Mouse (Mus musculus) heart, embryonic 16.5 days (tissue): ENCODE results near the gene Acr. TPM values are rescaled to one million over a fixed set of nuclear protein-coding genes. Genes with fewer than 3 reads are reported as not detected.

Experiments used
- ATAC-seq: fragments of 200-750 bp; cut with Nextera tagmentation; replicated peaks from 2 replicates; pipeline ENCODE4 v1.8.0; 2017; ENCODE audit warnings: moderate number of reproducible peaks; ENCODE audit not compliant: insufficient read depth, low FRiP score; ENCODE audit errors: extremely low read depth
- H3K27ac ChIP-seq: fragments of 300-500 bp; sonication (generic); 2 replicates; pipeline ENCODE4 v1.5.1; 2014; ENCODE audit warnings: mild to moderate bottlenecking, low read length, control low read depth, moderate library complexity
- H3K27me3 ChIP-seq: fragments of 300-500 bp; sonication (generic); 2 replicates; pipeline ENCODE4 v1.6.1; 2014; ENCODE audit warnings: low read length, mixed read lengths; ENCODE audit not compliant: control insufficient read depth, insufficient read depth
- H3K36me3 ChIP-seq: fragments of 300-500 bp; sonication (generic); 2 replicates; pipeline ENCODE4 v1.6.1; 2014; ENCODE audit not compliant: control insufficient read depth, insufficient read depth
- H3K4me1 ChIP-seq: fragments of 300-500 bp; sonication (generic); 2 replicates; pipeline ENCODE4 v1.6.1; 2014; ENCODE audit warnings: low read length, mixed read lengths; ENCODE audit not compliant: control insufficient read depth, insufficient read depth
- H3K4me2 ChIP-seq: fragments of 300-500 bp; sonication (generic); 2 replicates; pipeline ENCODE4 v1.6.1; 2014; ENCODE audit warnings: low read depth, mild to moderate bottlenecking, control low read depth, low read length
- H3K4me3 ChIP-seq: fragments of 300-500 bp; sonication (generic); 2 replicates; pipeline ENCODE4 v1.5.1; 2014; ENCODE audit warnings: mild to moderate bottlenecking, control low read depth, low read length
- H3K9ac ChIP-seq: fragments of 300-500 bp; sonication (generic); 2 replicates; pipeline ENCODE4 v1.6.1; 2014; ENCODE audit warnings: low read length, control low read depth
- H3K9me3 ChIP-seq: fragments of 300-500 bp; sonication (generic); replicated peaks from 2 replicates; pipeline ENCODE4 v1.6.1; 2016; ENCODE audit warnings: low read length; ENCODE audit not compliant: control insufficient read depth
- WGBS: fragments of 180-500 bp; shearing (Covaris S2); extraction: QIAGEN DNeasy Blood & Tissue Kit; methylation state at CpG from one replicate; pipeline ENCODE4 v1.1.7; 2014; 5-methylcytosine and 5-hydroxymethylcytosine counted together
- polyA plus RNA-seq: library from polyadenylated mRNA; unstranded; fragments of >200 nt; fragmentation: Nextera tagmentation; extraction: Ambion mirVana; gene quantifications from 2 replicates; pipeline ENCODE4 v1.2.1, GENCODE M21; 2015

Gene Acr
- polyA plus RNA-seq, 1 experiment from 2014 or later = 0.22 TPM

DNA sequence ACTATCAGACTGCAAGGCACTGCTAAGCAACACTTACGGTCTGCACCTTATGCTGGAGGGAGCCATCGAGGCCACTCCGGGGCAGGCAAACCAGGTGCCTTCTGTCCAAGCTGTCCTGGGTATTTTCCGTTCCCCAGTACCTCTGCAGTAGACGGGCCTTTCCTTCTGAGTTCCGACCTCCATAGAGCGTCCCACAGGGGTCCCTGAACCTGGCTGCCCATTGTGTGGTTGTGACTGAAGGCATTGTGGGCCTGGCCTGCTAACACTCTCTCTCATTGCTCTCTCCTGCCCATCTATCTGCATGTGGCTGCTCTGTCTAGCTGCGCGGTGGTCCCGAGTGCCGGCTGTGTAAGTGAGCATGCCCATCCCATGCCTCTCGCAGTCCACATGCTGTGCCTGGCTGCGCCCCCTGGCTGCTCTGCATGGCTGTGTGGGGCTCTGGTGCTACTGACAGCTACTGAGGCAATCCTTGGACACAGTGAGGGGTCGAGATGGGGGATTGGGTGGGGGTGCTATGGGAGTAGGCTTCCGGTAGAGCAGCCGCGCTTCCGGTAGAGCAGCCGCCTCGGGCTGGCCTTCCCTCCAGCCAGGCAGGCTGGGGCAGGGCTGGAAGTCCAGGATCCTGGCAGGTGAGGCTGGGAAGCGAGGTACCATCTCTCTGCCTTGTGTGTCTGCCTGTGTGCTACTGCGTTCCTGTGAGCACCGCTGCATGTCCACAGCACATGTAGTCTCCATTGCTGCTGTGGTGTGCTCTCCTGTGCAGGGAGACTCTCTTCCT lies 11.5 kb upstream of the Acr start:
- H3K27me3 ChIP-seq = peaks cover 30% of the 10 kb centered on the region
- no peak overlapping the region for H3K27ac ChIP-seq
- peak overlapping the region; percentile 49 for H3K4me2 ChIP-seq
- H3K9ac ChIP-seq = peak overlapping the region; percentile 30; the same call in 1 of the 2 replicates
- WGBS = 28% methylated on average over 23 of the region's 23 CpGs
- 0 out of 2 replicates have a peak, but pooled peaks have one; percentile 19 for ATAC-seq
- no peaks in the 10 kb centered on the region for H3K36me3 ChIP-seq
- H3K9me3 ChIP-seq = no peaks in the 10 kb centered on the region
- H3K4me1 ChIP-seq = peaks cover 13% of the 10 kb centered on the region
- peak overlapping the region; percentile 1 for H3K4me3 ChIP-seq

DNA sequence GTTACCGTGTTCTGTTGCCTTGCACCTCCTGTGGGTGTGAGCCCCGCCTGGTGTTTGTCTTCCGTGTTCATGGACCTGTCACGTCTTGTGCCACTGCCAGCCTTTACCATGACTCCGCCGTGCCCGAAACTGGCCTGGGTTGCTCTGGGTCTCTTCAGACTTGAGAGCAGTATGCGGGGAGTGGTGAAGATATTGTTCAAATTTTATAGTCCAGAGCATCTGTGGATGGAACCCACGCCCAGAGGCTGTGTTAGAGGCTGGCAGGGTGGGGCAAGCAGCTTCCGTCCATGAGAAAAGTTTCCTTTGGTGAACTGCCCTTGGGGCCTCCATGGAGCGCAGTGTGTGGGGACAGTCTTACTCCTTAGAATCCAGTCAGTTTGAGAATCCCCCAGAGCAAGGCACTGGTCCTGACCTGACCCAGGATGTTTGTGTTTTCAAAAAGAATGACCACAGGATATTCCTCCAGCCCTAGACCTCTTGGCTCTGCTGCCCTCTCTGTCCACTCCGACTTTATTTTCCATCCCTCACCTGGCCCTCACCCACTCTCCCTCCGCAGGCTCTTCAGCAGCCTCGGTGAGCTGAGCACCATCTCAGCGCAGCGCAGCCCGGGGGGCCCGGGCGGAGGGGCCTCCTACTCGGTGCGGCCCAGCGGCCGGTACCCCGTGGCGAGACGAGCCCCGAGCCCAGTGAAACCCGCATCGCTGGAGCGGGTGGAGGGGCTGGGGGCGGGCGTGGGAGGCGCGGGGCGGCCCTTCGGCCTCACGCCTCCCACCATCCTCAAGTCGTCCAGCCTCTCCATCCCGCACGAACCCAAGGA lies 10.7 kb upstream of the Acr start:
- Histone ChIP-seq H3K4me3 (peak overlapping the region; percentile 35), H3K4me2 (peak overlapping the region; percentile 54), H3K27ac (no peak overlapping the region), H3K36me3 (no peaks in the 10 kb centered on the region), H3K27me3 (peaks cover 30% of the 10 kb centered on the region), H3K4me1 (peaks cover 13% of the 10 kb centered on the region), H3K9me3 (no peaks in the 10 kb centered on the region), H3K9ac (no peak overlapping the region)
- ATAC-seq = no peak
- WGBS = 23% methylated on average over 40 of the region's 40 CpGs

DNA sequence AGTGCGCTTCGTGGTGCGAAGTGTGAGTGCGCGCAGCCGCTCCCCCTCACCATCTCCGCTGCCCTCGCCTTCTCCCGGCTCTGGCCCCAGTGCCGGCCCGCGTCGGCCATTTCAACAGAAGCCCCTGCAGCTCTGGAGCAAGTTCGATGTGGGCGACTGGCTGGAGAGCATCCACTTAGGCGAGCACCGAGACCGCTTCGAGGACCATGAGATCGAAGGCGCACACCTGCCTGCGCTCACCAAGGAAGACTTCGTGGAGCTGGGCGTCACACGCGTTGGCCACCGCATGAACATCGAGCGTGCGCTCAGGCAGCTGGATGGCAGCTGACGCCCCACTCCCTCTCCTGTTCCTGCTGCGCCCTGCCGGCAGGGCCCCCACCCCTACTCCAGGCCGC lies 10.1 kb upstream of the Acr start:
- H3K4me2 ChIP-seq = peak overlapping the region; percentile 54
- no peak overlapping the region for H3K9ac ChIP-seq
- H3K36me3 ChIP-seq = no peaks in the 10 kb centered on the region
- WGBS = 20% methylated on average over 34 of the region's 34 CpGs
- peak overlapping the region; percentile 35 for H3K4me3 ChIP-seq
- peaks cover 13% of the 10 kb centered on the region for H3K4me1 ChIP-seq
- no peak for ATAC-seq
- no peak overlapping the region for H3K27ac ChIP-seq
- H3K27me3 ChIP-seq = peaks cover 30% of the 10 kb centered on the region
- no peaks in the 10 kb centered on the region for H3K9me3 ChIP-seq

DNA sequence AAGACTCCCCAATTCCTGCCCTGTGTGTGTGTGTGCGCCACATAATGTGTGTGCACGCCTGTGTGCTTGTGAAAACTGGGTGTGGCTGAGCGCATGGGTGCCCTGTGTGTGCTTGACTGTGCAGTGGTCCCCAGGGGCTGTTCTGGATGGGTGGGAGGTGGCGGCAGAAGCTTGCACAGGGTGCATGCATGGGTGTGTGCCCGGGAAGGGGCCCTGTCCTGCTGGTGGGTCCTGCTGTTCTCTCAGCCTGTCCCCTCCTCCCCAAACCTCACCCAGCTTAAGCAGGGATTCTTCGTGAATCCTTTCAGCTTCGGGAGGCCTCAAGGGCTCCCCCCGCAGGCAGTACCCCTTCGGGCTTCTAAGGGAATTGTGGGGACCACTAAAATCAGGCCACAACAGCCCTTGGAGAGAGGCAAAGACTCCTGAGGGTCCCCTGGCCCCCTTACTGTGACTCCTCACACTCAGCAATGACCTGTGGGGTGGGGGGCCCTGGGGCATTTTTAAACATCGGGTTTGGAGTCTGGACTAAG lies 8.9 kb upstream of the Acr start:
- no peak for ATAC-seq
- Histone ChIP-seq H3K27me3 (peaks cover 30% of the 10 kb centered on the region), H3K4me3 (no peak overlapping the region), H3K36me3 (no peaks in the 10 kb centered on the region), H3K9me3 (no peaks in the 10 kb centered on the region), H3K4me2 (no peak overlapping the region), H3K27ac (no peak overlapping the region), H3K4me1 (peaks cover 13% of the 10 kb centered on the region), H3K9ac (no peak overlapping the region)
- 47% methylated on average over 10 of the region's 10 CpGs for WGBS

DNA sequence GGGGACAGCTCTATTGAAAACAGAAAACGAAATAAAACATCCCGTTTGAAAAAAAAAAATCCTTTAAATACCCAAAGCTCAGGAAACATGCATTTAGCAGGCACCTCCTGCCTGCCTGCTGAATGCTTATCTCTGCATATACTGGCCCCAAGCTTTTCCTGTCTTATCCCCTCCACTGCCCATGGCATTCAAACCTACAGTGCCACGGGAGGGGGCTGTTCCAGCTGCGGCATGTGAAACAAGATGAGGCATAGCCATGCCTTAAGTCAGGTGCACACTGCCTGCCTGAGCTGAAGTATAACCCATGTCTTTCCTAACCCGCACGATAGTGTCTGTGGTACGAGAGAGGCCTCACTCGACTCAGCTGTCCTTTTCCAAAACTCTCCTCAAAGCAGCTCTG lies 4.0 kb downstream of the Acr start:
- Histone ChIP-seq H3K9ac (no peak overlapping the region), H3K4me3 (no peak overlapping the region), H3K4me1 (no peaks in the 10 kb centered on the region), H3K36me3 (no peaks in the 10 kb centered on the region), H3K27ac (no peak overlapping the region), H3K9me3 (no peaks in the 10 kb centered on the region), H3K27me3 (no peaks in the 10 kb centered on the region), H3K4me2 (no peak overlapping the region)
- no peak for ATAC-seq
- 62% methylated on average over 8 of the region's 8 CpGs for WGBS

DNA sequence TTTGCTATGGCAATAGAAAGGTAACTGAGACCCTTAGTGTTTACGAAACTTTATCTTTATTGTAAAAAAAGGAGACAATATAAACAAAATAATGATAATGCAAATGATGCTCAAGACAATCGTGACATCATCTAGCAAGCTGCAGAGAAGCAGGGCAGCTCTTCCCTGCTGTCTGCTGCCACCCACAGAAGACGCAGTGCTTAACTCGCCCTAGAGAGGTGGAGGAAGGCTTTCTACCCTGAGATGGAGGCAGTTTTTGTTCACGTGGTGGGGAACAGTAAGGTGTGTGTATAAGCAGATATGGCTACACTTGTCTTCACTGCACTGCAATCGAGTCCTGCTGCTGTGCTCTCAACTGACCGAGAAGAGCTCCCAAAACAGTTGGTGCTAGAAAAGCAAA lies 14.4 kb downstream of the Acr start:
- 82% methylated on average over 7 of the region's 7 CpGs for WGBS
- no peaks in the 10 kb centered on the region for H3K27me3 ChIP-seq
- no peak overlapping the region for H3K9ac ChIP-seq
- no peaks in the 10 kb centered on the region for H3K4me1 ChIP-seq
- H3K36me3 ChIP-seq = 0 out of 2 replicates have a peak, but pooled peaks cover 3% of the 10 kb centered on the region
- H3K4me3 ChIP-seq = no peak overlapping the region
- no peaks in the 10 kb centered on the region for H3K9me3 ChIP-seq
- no peak for ATAC-seq
- no peak overlapping the region for H3K27ac ChIP-seq
- no peak overlapping the region for H3K4me2 ChIP-seq

DNA sequence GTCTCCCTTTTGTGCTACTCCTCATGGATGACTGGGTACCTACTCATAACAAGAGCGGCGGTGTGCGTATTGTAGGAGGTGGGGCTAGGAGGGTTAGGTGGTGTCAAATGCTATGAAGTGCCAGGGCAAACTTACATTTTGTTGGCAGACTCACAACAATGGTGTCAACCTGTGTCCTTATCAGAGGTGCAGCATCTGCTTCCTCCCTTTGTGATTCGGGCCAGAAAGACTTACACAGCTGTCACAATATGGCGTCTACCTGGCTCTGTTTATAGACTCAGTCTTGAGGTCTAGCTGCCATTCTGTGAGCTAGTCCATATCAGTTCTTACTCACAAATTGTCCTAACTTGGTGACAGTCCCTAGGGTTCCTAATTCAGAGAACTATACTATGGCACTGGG lies 17.0 kb downstream of the Acr start:
- Histone ChIP-seq H3K9ac (no peak overlapping the region), H3K4me3 (no peak overlapping the region), H3K36me3 (0 out of 2 replicates have a peak, but pooled peaks cover 3% of the 10 kb centered on the region), H3K4me2 (no peak overlapping the region), H3K4me1 (no peaks in the 10 kb centered on the region), H3K27me3 (no peaks in the 10 kb centered on the region), H3K9me3 (no peaks in the 10 kb centered on the region), H3K27ac (no peak overlapping the region)
- 80% methylated on average over 5 of the region's 5 CpGs for WGBS
- ATAC-seq = no peak

DNA sequence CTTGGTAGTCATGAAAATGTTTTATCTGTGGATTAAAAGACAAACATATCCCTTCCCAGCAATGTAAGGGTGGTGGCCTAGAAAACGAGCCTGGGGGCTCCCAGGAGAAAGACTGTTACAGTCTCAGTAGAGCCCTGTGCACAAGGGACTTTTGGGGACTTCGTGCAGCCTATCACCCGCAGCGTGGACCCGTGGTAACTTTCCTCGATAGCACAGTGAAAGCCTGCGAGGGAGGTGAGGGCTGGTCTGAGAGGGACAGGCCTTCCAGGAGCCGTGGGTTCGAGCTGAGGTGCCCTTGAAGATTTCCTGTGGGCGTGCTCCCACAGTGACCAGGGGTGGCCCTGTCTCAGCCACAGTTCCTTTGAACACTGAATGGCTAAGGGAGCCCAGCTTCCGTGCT lies 17.5 kb downstream of the Acr start:
- Histone ChIP-seq H3K4me1 (no peaks in the 10 kb centered on the region), H3K4me3 (no peak overlapping the region), H3K36me3 (0 out of 2 replicates have a peak, but pooled peaks cover 3% of the 10 kb centered on the region), H3K9me3 (no peaks in the 10 kb centered on the region), H3K9ac (no peak overlapping the region), H3K27ac (no peak overlapping the region), H3K27me3 (no peaks in the 10 kb centered on the region), H3K4me2 (no peak overlapping the region)
- ATAC-seq = no peak
- WGBS = 81% methylated on average over 11 of the region's 11 CpGs

DNA sequence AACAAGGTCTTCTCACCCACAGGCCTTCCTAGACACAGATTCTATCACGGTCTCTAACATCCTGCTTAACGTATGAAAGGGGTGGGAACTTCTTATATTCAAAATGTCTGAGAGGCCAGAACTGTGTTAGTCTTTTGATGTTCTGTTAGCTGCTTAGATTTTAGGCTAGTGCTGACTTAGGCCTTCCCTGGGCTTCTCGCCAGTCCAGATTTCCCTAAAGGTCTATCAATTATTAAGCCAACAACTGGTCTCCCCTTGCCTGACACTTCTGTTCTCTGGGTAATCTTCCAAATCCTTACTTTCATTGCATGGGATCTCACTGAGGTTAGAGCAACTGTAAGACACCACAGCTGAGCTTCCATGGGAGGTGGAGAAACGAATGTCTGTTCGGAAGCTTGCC lies 21.0 kb downstream of the Acr start:
- Histone ChIP-seq H3K27ac (no peak overlapping the region), H3K9me3 (no peaks in the 10 kb centered on the region), H3K4me1 (peaks cover 5% of the 10 kb centered on the region; the same call in 1 of the 2 replicates), H3K4me2 (no peak overlapping the region), H3K9ac (no peak overlapping the region), H3K4me3 (no peak overlapping the region), H3K27me3 (no peaks in the 10 kb centered on the region), H3K36me3 (no peaks in the 10 kb centered on the region)
- no peak for ATAC-seq
- 74% methylated on average over 5 of the region's 5 CpGs for WGBS
